Mouse (Mus musculus): ENCODE data around the gene Dupd1. TPM values are rescaled to one million over a fixed set of nuclear protein-coding genes. Genes with fewer than 3 reads are reported as not detected.

Gene Dupd1
- polyA plus RNA-seq, 1 experiment from 2014 or later = not detected

DNA sequence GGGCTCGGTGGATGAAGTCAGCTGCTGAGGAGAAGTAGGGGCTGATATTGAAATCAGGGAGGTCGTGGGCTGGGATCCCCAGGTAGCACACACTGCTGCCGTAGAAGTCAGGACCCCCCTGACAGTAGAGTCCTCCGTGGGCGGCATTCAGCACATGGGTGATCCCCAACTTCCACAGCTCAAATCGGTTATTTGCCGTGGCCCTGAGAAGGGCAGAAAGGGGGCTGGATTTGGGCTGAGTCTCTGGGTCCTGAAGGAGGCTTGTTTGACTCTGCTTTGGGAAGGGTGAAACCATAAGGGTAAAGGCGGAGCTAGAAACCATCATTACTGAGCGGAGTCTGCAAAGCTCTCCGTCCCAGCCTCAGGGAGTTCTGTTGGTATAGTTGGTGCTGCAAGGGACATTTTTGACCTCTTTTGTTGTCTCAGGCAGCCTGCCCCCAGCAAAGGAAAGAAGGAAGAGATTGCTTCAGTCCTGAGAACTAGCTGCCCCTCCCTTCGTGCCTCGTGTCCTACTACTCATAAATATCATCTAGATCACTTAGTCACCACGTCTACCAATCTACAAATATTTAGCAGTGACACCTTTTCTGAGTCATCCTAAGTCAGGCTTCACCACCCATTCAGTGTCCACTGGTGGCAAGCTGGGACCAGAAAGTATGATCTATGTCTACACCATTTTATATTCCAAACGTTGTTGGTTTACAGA, 33.2 kb upstream of the Dupd1 start:
- Histone ChIP-seq H3K4me3 (ENCODE audit: low read depth, low read length) (no peak overlapping the region), H3K27me3 (ENCODE audit: control insufficient read depth, insufficient read depth, low read length) (no peaks in the 10 kb centered on the region), H3K27ac (ENCODE audit: low read depth, low read length) (no peak overlapping the region), H3K36me3 (ENCODE audit: control insufficient read depth, insufficient read depth, low read length) (no peaks in the 10 kb centered on the region), H3K4me2 (no peak overlapping the region), H3K4me1 (ENCODE audit: control insufficient read depth, insufficient read depth, low read length) (peaks cover 8% of the 10 kb centered on the region), H3K9me3 (ENCODE audit: control insufficient read depth, low read length) (no peaks in the 10 kb centered on the region), H3K9ac (ENCODE audit: low read length) (no peak overlapping the region)
- ATAC-seq (ENCODE audit: low FRiP score) (no peak), DNase-seq (ENCODE audit: low spot score, missing footprints) (no peak)
- 78% methylated on average over 14 of the region's 14 CpGs for WGBS

- DNase-seq (ENCODE audit: low spot score, missing footprints) (no peak), ATAC-seq (ENCODE audit: low FRiP score) (no peak)
- Histone ChIP-seq H3K36me3 (ENCODE audit: control insufficient read depth, insufficient read depth, low read length) (no peaks in the 10 kb centered on the region), H3K27me3 (ENCODE audit: control insufficient read depth, insufficient read depth, low read length) (no peaks in the 10 kb centered on the region), H3K4me3 (ENCODE audit: low read depth, low read length) (no peak overlapping the region), H3K9me3 (ENCODE audit: control insufficient read depth, low read length) (no peaks in the 10 kb centered on the region), H3K27ac (ENCODE audit: low read depth, low read length) (no peak overlapping the region), H3K4me1 (ENCODE audit: control insufficient read depth, insufficient read depth, low read length) (peaks cover 4% of the 10 kb centered on the region), H3K4me2 (no peak overlapping the region), H3K9ac (ENCODE audit: low read length) (no peak overlapping the region)
- WGBS = 89% methylated on average over 2 of the region's 2 CpGs
Observed at GRCm38 (mm10) chr14:21746846-21747245, 32.5 kb upstream of the Dupd1 start.

DNA sequence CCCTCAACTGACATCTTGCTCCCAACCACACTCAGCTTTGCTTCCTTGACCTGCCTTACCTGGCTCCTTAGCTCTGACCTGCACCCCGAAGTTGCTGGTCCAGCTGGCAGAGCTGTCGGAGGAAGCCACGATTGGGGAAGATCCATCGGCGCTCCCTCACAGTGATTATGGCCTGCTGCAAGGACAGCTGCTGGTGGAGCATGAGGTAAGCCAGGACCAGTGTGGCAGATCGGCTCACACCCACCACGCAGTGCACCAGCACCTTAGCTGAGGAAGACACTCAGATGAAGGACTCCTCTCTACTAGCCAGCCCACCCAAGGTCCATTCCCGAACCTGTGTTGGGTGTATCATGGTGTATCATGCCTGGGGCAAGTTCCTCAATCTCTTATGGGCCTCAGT, 31.9 kb upstream of the Dupd1 start:
- no peak for ATAC-seq (ENCODE audit: low FRiP score)
- WGBS = 88% methylated on average over 8 of the region's 8 CpGs
- Histone ChIP-seq H3K4me1 (ENCODE audit: control insufficient read depth, insufficient read depth, low read length) (no peaks in the 10 kb centered on the region), H3K9me3 (ENCODE audit: control insufficient read depth, low read length) (no peaks in the 10 kb centered on the region), H3K36me3 (ENCODE audit: control insufficient read depth, insufficient read depth, low read length) (no peaks in the 10 kb centered on the region), H3K27me3 (ENCODE audit: control insufficient read depth, insufficient read depth, low read length) (no peaks in the 10 kb centered on the region), H3K9ac (ENCODE audit: low read length) (no peak overlapping the region), H3K4me3 (ENCODE audit: low read depth, low read length) (no peak overlapping the region), H3K27ac (ENCODE audit: low read depth, low read length) (no peak overlapping the region), H3K4me2 (no peak overlapping the region)
- no peak for DNase-seq (ENCODE audit: low spot score, missing footprints)

DNA sequence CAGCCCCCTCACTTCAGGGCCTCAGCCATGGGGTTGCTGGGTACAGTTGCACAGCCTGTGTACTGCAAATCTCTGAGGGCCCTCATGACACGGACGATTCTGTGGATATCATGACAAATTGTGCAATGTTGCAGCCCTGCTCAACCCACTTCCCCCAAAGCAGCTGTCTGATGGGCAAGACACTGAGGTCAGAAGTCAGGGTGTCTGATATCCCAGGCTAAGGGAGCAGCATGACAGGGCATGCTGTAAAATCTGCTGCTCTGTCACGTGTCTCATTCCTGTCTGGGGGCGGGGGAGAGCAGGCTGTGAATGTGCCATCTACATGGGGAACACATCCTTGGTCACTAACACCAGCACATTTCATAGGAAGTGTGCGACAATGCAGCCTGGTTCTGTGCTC, 30.8 kb upstream of the Dupd1 start:
- H3K9ac ChIP-seq (ENCODE audit: low read length) = no peak overlapping the region
- ATAC-seq (ENCODE audit: low FRiP score) (no peak), DNase-seq (ENCODE audit: low spot score, missing footprints) (no peak)
- H3K4me3 ChIP-seq (ENCODE audit: low read depth, low read length) = no peak overlapping the region
- 90% methylated on average over 5 of the region's 5 CpGs for WGBS
- H3K4me1 ChIP-seq (ENCODE audit: control insufficient read depth, insufficient read depth, low read length) = no peaks in the 10 kb centered on the region
- H3K27ac ChIP-seq (ENCODE audit: low read depth, low read length) = no peak overlapping the region
- no peak overlapping the region for H3K4me2 ChIP-seq
- H3K36me3 ChIP-seq (ENCODE audit: control insufficient read depth, insufficient read depth, low read length) = no peaks in the 10 kb centered on the region
- H3K9me3 ChIP-seq (ENCODE audit: control insufficient read depth, low read length) = no peaks in the 10 kb centered on the region
- no peaks in the 10 kb centered on the region for H3K27me3 ChIP-seq (ENCODE audit: control insufficient read depth, insufficient read depth, low read length)

DNA sequence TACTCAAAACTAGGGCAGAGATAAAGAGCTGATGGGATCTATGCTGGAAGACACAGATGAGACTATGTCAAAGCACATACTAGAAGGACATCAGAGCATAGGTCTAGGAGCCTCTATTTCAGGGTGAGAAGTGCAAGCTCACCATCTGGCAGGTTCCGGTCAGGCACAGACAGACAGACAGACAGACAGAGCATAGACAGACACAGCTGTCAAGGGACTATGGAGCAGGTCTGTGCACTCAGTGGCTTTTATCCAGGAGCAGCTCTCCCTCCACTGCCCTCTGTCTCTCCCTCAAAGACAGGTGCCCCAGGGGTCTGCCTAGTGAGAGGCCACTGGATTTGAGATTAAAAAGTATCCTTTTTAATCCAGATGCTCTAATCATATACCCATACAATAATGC, 29.8 kb upstream of the Dupd1 start:
- Histone ChIP-seq H3K9ac (ENCODE audit: low read length) (no peak overlapping the region), H3K4me3 (ENCODE audit: low read depth, low read length) (no peak overlapping the region), H3K9me3 (ENCODE audit: control insufficient read depth, low read length) (no peaks in the 10 kb centered on the region), H3K36me3 (ENCODE audit: control insufficient read depth, insufficient read depth, low read length) (no peaks in the 10 kb centered on the region), H3K27ac (ENCODE audit: low read depth, low read length) (no peak overlapping the region), H3K4me2 (no peak overlapping the region), H3K4me1 (ENCODE audit: control insufficient read depth, insufficient read depth, low read length) (no peaks in the 10 kb centered on the region), H3K27me3 (ENCODE audit: control insufficient read depth, insufficient read depth, low read length) (no peaks in the 10 kb centered on the region)
- DNase-seq (ENCODE audit: low spot score, missing footprints) (no peak), ATAC-seq (ENCODE audit: low FRiP score) (no peak)
- 100% methylated on average over 1 of the region's 1 CpGs for WGBS

- Histone ChIP-seq H3K4me2 (no peak overlapping the region), H3K4me3 (ENCODE audit: low read depth, low read length) (no peak overlapping the region), H3K9ac (ENCODE audit: low read length) (no peak overlapping the region), H3K36me3 (ENCODE audit: control insufficient read depth, insufficient read depth, low read length) (no peaks in the 10 kb centered on the region), H3K9me3 (ENCODE audit: control insufficient read depth, low read length) (no peaks in the 10 kb centered on the region), H3K27me3 (ENCODE audit: control insufficient read depth, insufficient read depth, low read length) (no peaks in the 10 kb centered on the region), H3K4me1 (ENCODE audit: control insufficient read depth, insufficient read depth, low read length) (no peaks in the 10 kb centered on the region), H3K27ac (ENCODE audit: low read depth, low read length) (no peak overlapping the region)
- WGBS = 96% methylated on average over 4 of the region's 4 CpGs
- DNase-seq (ENCODE audit: low spot score, missing footprints) = no peak
- no peak for ATAC-seq (ENCODE audit: low FRiP score)
Observed at GRCm38 (mm10) chr14:21742441-21742840, 28.1 kb upstream of the Dupd1 start.

- no peak overlapping the region for H3K9ac ChIP-seq (ENCODE audit: low read length)
- no peaks in the 10 kb centered on the region for H3K27me3 ChIP-seq (ENCODE audit: control insufficient read depth, insufficient read depth, low read length)
- H3K4me1 ChIP-seq (ENCODE audit: control insufficient read depth, insufficient read depth, low read length) = no peaks in the 10 kb centered on the region
- DNase-seq (ENCODE audit: low spot score, missing footprints) = peak; percentile 98
- no peak overlapping the region for H3K4me3 ChIP-seq (ENCODE audit: low read depth, low read length)
- no peak overlapping the region for H3K27ac ChIP-seq (ENCODE audit: low read depth, low read length)
- no peaks in the 10 kb centered on the region for H3K9me3 ChIP-seq (ENCODE audit: control insufficient read depth, low read length)
- H3K4me2 ChIP-seq = no peak overlapping the region
- 13% methylated on average over 4 of the region's 4 CpGs for WGBS
- ATAC-seq (ENCODE audit: low FRiP score) = peak; percentile 79
- no peaks in the 10 kb centered on the region for H3K36me3 ChIP-seq (ENCODE audit: control insufficient read depth, insufficient read depth, low read length)
Observed at GRCm38 (mm10) chr14:21741786-21742185, 27.4 kb upstream of the Dupd1 start.

DNA sequence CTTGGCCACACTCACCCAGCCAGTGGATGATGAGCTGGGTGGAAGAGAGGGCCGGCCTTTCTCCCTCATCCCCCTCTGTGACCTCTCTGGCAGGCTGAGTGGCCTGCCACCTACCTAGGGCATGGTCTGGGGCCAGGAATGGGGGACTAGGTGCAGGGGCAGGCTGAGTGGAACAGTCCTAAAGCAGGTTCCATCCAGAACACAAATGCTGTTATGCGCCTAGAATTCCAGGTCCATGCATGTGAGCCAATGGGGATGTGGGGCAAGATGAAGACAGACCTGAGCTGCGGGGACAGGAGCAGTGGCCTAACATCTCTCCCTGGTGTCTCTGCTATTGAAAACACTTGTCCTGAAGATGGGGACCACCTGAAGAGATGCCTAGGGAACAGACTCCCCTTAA, 26.9 kb upstream of the Dupd1 start:
- no peak overlapping the region for H3K4me3 ChIP-seq (ENCODE audit: low read depth, low read length)
- no peak for DNase-seq (ENCODE audit: low spot score, missing footprints)
- H3K9ac ChIP-seq (ENCODE audit: low read length) = no peak overlapping the region
- H3K9me3 ChIP-seq (ENCODE audit: control insufficient read depth, low read length) = no peaks in the 10 kb centered on the region
- H3K4me1 ChIP-seq (ENCODE audit: control insufficient read depth, insufficient read depth, low read length) = no peaks in the 10 kb centered on the region
- 92% methylated on average over 3 of the region's 3 CpGs for WGBS
- no peak overlapping the region for H3K27ac ChIP-seq (ENCODE audit: low read depth, low read length)
- H3K27me3 ChIP-seq (ENCODE audit: control insufficient read depth, insufficient read depth, low read length) = no peaks in the 10 kb centered on the region
- H3K4me2 ChIP-seq = no peak overlapping the region
- ATAC-seq (ENCODE audit: low FRiP score) = no peak
- no peaks in the 10 kb centered on the region for H3K36me3 ChIP-seq (ENCODE audit: control insufficient read depth, insufficient read depth, low read length)

DNA sequence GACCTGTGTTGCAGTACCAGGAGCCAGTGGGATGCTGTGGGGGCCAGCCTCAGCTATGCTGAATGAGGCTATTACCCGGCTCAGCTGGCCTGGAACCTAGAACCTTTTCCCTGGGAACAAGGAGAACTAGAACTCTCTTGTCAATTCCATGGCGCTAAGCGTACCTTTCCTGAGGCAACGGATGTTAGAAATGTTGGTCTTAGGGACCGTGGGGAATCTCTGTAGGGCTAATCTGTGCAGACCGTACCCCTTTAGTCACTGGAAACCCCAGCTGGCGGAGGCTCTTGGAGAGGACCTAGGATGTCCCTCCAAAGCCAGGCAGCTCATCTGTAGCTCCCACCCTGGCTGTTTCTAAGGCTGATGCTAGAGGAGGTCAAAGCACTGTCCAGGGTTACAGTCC, 26.0 kb upstream of the Dupd1 start:
- H3K36me3 ChIP-seq (ENCODE audit: control insufficient read depth, insufficient read depth, low read length) = no peaks in the 10 kb centered on the region
- ATAC-seq (ENCODE audit: low FRiP score) (no peak), DNase-seq (ENCODE audit: low spot score, missing footprints) (no peak)
- no peak overlapping the region for H3K27ac ChIP-seq (ENCODE audit: low read depth, low read length)
- H3K4me3 ChIP-seq (ENCODE audit: low read depth, low read length) = no peak overlapping the region
- no peaks in the 10 kb centered on the region for H3K4me1 ChIP-seq (ENCODE audit: control insufficient read depth, insufficient read depth, low read length)
- no peak overlapping the region for H3K4me2 ChIP-seq
- H3K9me3 ChIP-seq (ENCODE audit: control insufficient read depth, low read length) = no peaks in the 10 kb centered on the region
- WGBS = 94% methylated on average over 7 of the region's 7 CpGs
- no peak overlapping the region for H3K9ac ChIP-seq (ENCODE audit: low read length)
- no peaks in the 10 kb centered on the region for H3K27me3 ChIP-seq (ENCODE audit: control insufficient read depth, insufficient read depth, low read length)

Measured in midbrain, embryonic 11.5 days (tissue).